Mouse (Mus musculus) MEL (cell line): ENCODE data around the gene Bcl11b. TPM values are rescaled to one million over a fixed set of nuclear protein-coding genes. Genes with fewer than 3 reads are reported as not detected.

Experiments
- DNase-seq: peaks from one replicate; pipeline ENCODE4 v3.0.0; 2011; ENCODE audit warnings: low read depth, low spot score
- H3K27ac ChIP-seq: 2 replicates; pipeline ENCODE4 v1.5.1; 2012; ENCODE audit warnings: low read depth, mild to moderate bottlenecking, control low read depth, low read length, moderate library complexity; ENCODE audit not compliant: control insufficient read depth
- H3K27me3 ChIP-seq, 2 experiments: fragments of 150-350 bp in 1 of 2; sonication (generic) in 1 of 2; 2 replicates each; pipeline ENCODE4 v1.6.1; 2012; ENCODE audit warnings: low read length in 2 of 2, mild to moderate bottlenecking in 2 of 2, improper control_type of control experiment in 1 of 2, moderate library complexity in 1 of 2; ENCODE audit not compliant: insufficient read depth in 2 of 2, control insufficient read depth in 1 of 2
- H3K36me3 ChIP-seq, 2 experiments: 2 replicates each; pipeline ENCODE4 v1.6.1; 2012 to 2014; ENCODE audit warnings: low read length in 2 of 2, improper control_type of control experiment in 1 of 2, inconsistent platforms in 1 of 2, mild to moderate bottlenecking in 1 of 2; ENCODE audit not compliant: insufficient read depth in 2 of 2, control insufficient read depth in 1 of 2
- H3K4me1 ChIP-seq, 2 experiments: fragments of 150-350 bp in 1 of 2; sonication (generic) in 1 of 2; 2 replicates each; pipeline ENCODE4 v1.6.1; 2012; ENCODE audit warnings: low read length in 2 of 2, improper control_type of control experiment in 1 of 2, mild to moderate bottlenecking in 1 of 2; ENCODE audit not compliant: insufficient read depth in 2 of 2, control insufficient read depth in 1 of 2
- H3K4me3 ChIP-seq, 2 experiments: fragments of 150-350 bp in 1 of 2; sonication (generic) in 1 of 2; 2 replicates each; pipeline ENCODE4 v1.5.1; 2012; ENCODE audit warnings: low read depth in 2 of 2, low read length in 2 of 2, mild to moderate bottlenecking in 2 of 2, moderate library complexity in 2 of 2, control low read depth in 1 of 2, improper control_type of control experiment in 1 of 2; ENCODE audit not compliant: control insufficient read depth in 1 of 2, insufficient read depth in 1 of 2
- H3K79me2 ChIP-seq: 2 replicates; pipeline ENCODE4 v1.6.1; 2012; ENCODE audit warnings: mild to moderate bottlenecking, low read length, moderate library complexity; ENCODE audit not compliant: control insufficient read depth, poor library complexity, insufficient read depth
- H3K9ac ChIP-seq: 2 replicates; pipeline ENCODE4 v1.6.1; 2012; ENCODE audit warnings: low read depth, mild to moderate bottlenecking, control low read depth, low read length, moderate library complexity; ENCODE audit not compliant: control insufficient read depth, poor library complexity, severe bottlenecking
- H3K9me3 ChIP-seq: fragments of 150-350 bp; sonication (generic); replicated peaks from 2 replicates; pipeline ENCODE4 v1.6.1; 2012; ENCODE audit warnings: mild to moderate bottlenecking, low read length, improper control_type of control experiment, moderate library complexity; ENCODE audit not compliant: insufficient read depth
- CHD1 ChIP-seq: IDR thresholded peaks from 2 replicates; pipeline ENCODE4 v1.6.1; 2012; ENCODE audit warnings: low read depth, mild to moderate bottlenecking, inconsistent platforms, low read length, improper control_type of control experiment
- CHD2 ChIP-seq: IDR thresholded peaks from 2 replicates; pipeline ENCODE4 v1.6.1; 2011; ENCODE audit warnings: low read length, improper control_type of control experiment
- CTCF ChIP-seq, 3 experiments: IDR thresholded peaks in 2 of 3; conservative IDR thresholded peaks in 1 of 3; 2 replicates each; pipeline ENCODE4 v1.5.1; 2011 to 2012; ENCODE audit warnings: low read length in 3 of 3, low read depth in 2 of 3, mild to moderate bottlenecking in 2 of 3, improper control_type of control experiment in 1 of 3, inconsistent platforms in 1 of 3, mixed read lengths in 1 of 3, moderate library complexity in 1 of 3; ENCODE audit not compliant: control insufficient read depth in 1 of 3, insufficient read depth in 1 of 3, poor library complexity in 1 of 3, severe bottlenecking in 1 of 3
- E2F4 ChIP-seq: IDR thresholded peaks from 2 replicates; pipeline ENCODE4 v1.6.1; 2011; ENCODE audit warnings: low read depth, low read length, improper control_type of control experiment, borderline replicate concordance
- ELF1 ChIP-seq: IDR thresholded peaks from 2 replicates; pipeline ENCODE4 v1.6.1; 2014; ENCODE audit warnings: low read depth, mild to moderate bottlenecking, inconsistent platforms, low read length, improper control_type of control experiment, moderate library complexity
- EP300 ChIP-seq, 2 experiments: IDR thresholded peaks; 2 replicates each; pipeline ENCODE4 v1.6.1; 2011; ENCODE audit warnings: improper control_type of control experiment in 2 of 2, low read length in 2 of 2, low read depth in 1 of 2, mild to moderate bottlenecking in 1 of 2
- ETS1 ChIP-seq: IDR thresholded peaks from 2 replicates; pipeline ENCODE4 v1.6.1; 2012; ENCODE audit warnings: low read depth, mild to moderate bottlenecking, inconsistent platforms, low read length, improper control_type of control experiment, moderate library complexity
- GABPA ChIP-seq: IDR thresholded peaks from 2 replicates; pipeline ENCODE4 v1.6.1; 2012; ENCODE audit warnings: low read depth, mild to moderate bottlenecking, inconsistent platforms, low read length, improper control_type of control experiment, moderate library complexity
- HCFC1 ChIP-seq: IDR thresholded peaks from 2 replicates; pipeline ENCODE4 v1.6.1; 2012; ENCODE audit warnings: low read depth, mild to moderate bottlenecking, inconsistent platforms, low read length, improper control_type of control experiment, moderate library complexity
- JUND ChIP-seq: IDR thresholded peaks from 2 replicates; pipeline ENCODE4 v1.6.1; 2011; ENCODE audit warnings: low read depth, mild to moderate bottlenecking, improper control_type of control experiment, low read length
- KAT2A ChIP-seq: conservative IDR thresholded peaks from 2 replicates; pipeline ENCODE4 v1.6.1; 2012; ENCODE audit warnings: low read depth, low read length, improper control_type of control experiment, inconsistent platforms
- MAZ ChIP-seq: IDR thresholded peaks from 2 replicates; pipeline ENCODE4 v1.6.1; 2012; ENCODE audit warnings: low read depth, mild to moderate bottlenecking, inconsistent platforms, low read length, improper control_type of control experiment
- MYB ChIP-seq: IDR thresholded peaks from 2 replicates; pipeline ENCODE4 v1.6.1; 2011; ENCODE audit warnings: mild to moderate bottlenecking, low read depth, low read length, improper control_type of control experiment
- NRF1 ChIP-seq: IDR thresholded peaks from 2 replicates; pipeline ENCODE4 v1.6.1; 2014; ENCODE audit warnings: low read depth, mild to moderate bottlenecking, inconsistent platforms, low read length, improper control_type of control experiment, moderate library complexity; ENCODE audit not compliant: poor library complexity, insufficient read depth, severe bottlenecking
- RAD21 ChIP-seq: IDR thresholded peaks from 2 replicates; pipeline ENCODE4 v1.6.1; 2011; ENCODE audit warnings: mild to moderate bottlenecking, low read depth, low read length, improper control_type of control experiment
- RCOR1 ChIP-seq: IDR thresholded peaks from 2 replicates; pipeline ENCODE4 v1.6.1; 2012; ENCODE audit warnings: low read depth, mild to moderate bottlenecking, inconsistent platforms, low read length, improper control_type of control experiment
- SMC3 ChIP-seq: IDR thresholded peaks from 2 replicates; pipeline ENCODE4 v1.6.1; 2011; ENCODE audit warnings: low read depth, low read length, improper control_type of control experiment
- TAL1 ChIP-seq: IDR thresholded peaks from 2 replicates; pipeline ENCODE4 v1.6.1; 2012; ENCODE audit warnings: mild to moderate bottlenecking, inconsistent platforms, low read length, moderate library complexity, mixed read lengths
- TBP ChIP-seq: IDR thresholded peaks from 2 replicates; pipeline ENCODE4 v1.8.0; 2011; ENCODE audit warnings: low read depth, low read length, improper control_type of control experiment
- TCF12 ChIP-seq: IDR thresholded peaks from 2 replicates; pipeline ENCODE4 v1.6.1; 2014; ENCODE audit warnings: low read depth, mild to moderate bottlenecking, inconsistent platforms, low read length, improper control_type of control experiment, moderate library complexity
- UBTF ChIP-seq: IDR thresholded peaks from 2 replicates; pipeline ENCODE4 v1.6.1; 2012; ENCODE audit warnings: low read depth, mild to moderate bottlenecking, inconsistent platforms, low read length, improper control_type of control experiment, moderate library complexity, borderline replicate concordance; ENCODE audit not compliant: insufficient read depth
- USF1 ChIP-seq: IDR thresholded peaks from 2 replicates; pipeline ENCODE4 v1.6.1; 2014; ENCODE audit warnings: low read depth, mild to moderate bottlenecking, inconsistent platforms, low read length, improper control_type of control experiment, moderate library complexity
- ZC3H11A ChIP-seq: IDR thresholded peaks from 2 replicates; pipeline ENCODE4 v1.6.1; 2012; ENCODE audit warnings: low read depth, mild to moderate bottlenecking, inconsistent platforms, low read length, improper control_type of control experiment
- ZKSCAN1 ChIP-seq: IDR thresholded peaks from 2 replicates; pipeline ENCODE4 v1.6.1; 2012; ENCODE audit warnings: low read depth, mild to moderate bottlenecking, inconsistent platforms, low read length, improper control_type of control experiment, moderate library complexity
- ZMIZ1 ChIP-seq: IDR thresholded peaks from 2 replicates; pipeline ENCODE4 v1.6.1; 2012; ENCODE audit warnings: low read depth, mild to moderate bottlenecking, inconsistent platforms, low read length, improper control_type of control experiment, moderate library complexity
- polyA plus RNA-seq, 2 experiments: library from polyadenylated mRNA; stranded (reverse) in 1 of 2; unstranded in 1 of 2; fragments of >175 nt in 1 of 2; fragments of >200 nt in 1 of 2; gene quantifications; 2 replicates each; pipeline versions ENCODE4 v1.2.1 to v1.2.4; 2012; ENCODE audit warnings: low replicate concordance in 2 of 2, low read depth in 1 of 2; ENCODE audit not compliant: insufficient read length in 2 of 2, insufficient read depth in 1 of 2, missing spikeins in 1 of 2
- total RNA-seq: library from RNA; depleted of rRNA; stranded (reverse); fragments of 300-350 nt; gene quantifications from 2 replicates; pipeline ENCODE4 v1.2.3, GENCODE M21; 2012

Gene Bcl11b
- total and polyA plus RNA-seq, 3 experiments: not detected

DNA sequence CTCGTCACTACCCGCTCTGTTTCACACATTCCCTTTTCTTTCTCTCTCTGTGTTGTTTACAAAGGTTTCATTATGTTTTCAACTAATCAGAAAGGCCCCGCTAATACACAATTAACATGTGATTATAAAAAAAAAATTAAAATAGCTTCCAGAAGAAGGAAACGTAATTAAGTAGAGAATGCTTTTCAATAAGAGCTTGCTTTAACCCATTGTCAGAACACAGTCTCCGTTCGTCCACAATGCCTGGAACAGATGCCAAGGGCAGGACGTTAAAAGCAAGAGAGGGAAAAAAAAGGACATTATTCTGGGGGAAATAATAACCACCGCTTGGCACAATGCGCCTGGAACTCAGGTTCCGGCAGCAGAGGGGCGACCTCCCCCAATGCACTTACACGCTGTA, 71.3 kb downstream of the Bcl11b start:
- Histone ChIP-seq H3K27me3 (no peaks in the 10 kb centered on the region), H3K4me3 (no peak overlapping the region), H3K36me3 (no peaks in the 10 kb centered on the region), H3K9me3 (no peaks in the 10 kb centered on the region), H3K79me2 (no peaks in the 10 kb centered on the region), H3K27ac (no peak overlapping the region), H3K9ac (no peak overlapping the region), H3K4me1 (no peaks in the 10 kb centered on the region)
- no peak for DNase-seq
- TF ChIP-seq ZMIZ1 (no peak), ELF1 (no peak), ZC3H11A (no peak), TCF12 (no peak), RAD21 (no peak), TBP (no peak), CHD2 (no peak), USF1 (no peak), TAL1 (no peak), JUND (no peak), SMC3 (no peak), HCFC1 (no peak), RCOR1 (no peak), CTCF (IDR thresholded peaks at IDR 0.05 in 2 of 3, conservative IDR thresholded peaks at IDR 0.05 in 1 of 3; ENCODE audit: control insufficient read depth in 1 of 3, insufficient read depth in 1 of 3, low read depth in 2 of 3, low read length in 3 of 3, poor library complexity in 1 of 3, severe bottlenecking in 1 of 3) (no peak), E2F4 (no peak), NRF1 (no peak), CHD1 (no peak), MAZ (no peak), UBTF (no peak)

- Histone ChIP-seq H3K4me1 (no peaks in the 10 kb centered on the region), H3K9me3 (no peaks in the 10 kb centered on the region), H3K79me2 (no peaks in the 10 kb centered on the region), H3K9ac (no peak overlapping the region), H3K27me3 (no peaks in the 10 kb centered on the region), H3K4me3 (no peak overlapping the region), H3K36me3 (no peaks in the 10 kb centered on the region), H3K27ac (no peak overlapping the region)
- TF ChIP-seq ELF1 (no peak), SMC3 (no peak), RAD21 (no peak), CHD2 (no peak), TAL1 (no peak), UBTF (no peak), ZC3H11A (no peak), ZKSCAN1 (no peak), TCF12 (no peak), NRF1 (no peak), GABPA (no peak), ETS1 (no peak), MYB (no peak), E2F4 (no peak), RCOR1 (no peak), JUND (no peak), KAT2A (no peak), EP300 (IDR thresholded peaks at IDR 0.05; ENCODE audit: low read depth in 1 of 2, low read length in 2 of 2) (no peak)
- no peak for DNase-seq
These were observed 71.9 kb downstream of the Bcl11b start for GRCm38 (mm10) chr12:107931476-107931875.
